Mouse (Mus musculus) urinary bladder, postnatal 36 days (tissue): ENCODE data around the gene Pou3f1.
A peak's percentile ranks its signal among the peaks of the same experiment; 100 is the strongest.
"Not testable (repeated sequence)": the region's sequence is repeated elsewhere in the genome, so short reads cannot be mapped to it uniquely, and the experiment has no call there.

Source experiments
- DNase-seq, 2 experiments: peaks; one replicate each; pipeline ENCODE4 v3.0.0; 2022; ENCODE audit warnings: low spot score in 2 of 2, mixed read lengths in 1 of 2

Pou3f1 gene

DNA sequence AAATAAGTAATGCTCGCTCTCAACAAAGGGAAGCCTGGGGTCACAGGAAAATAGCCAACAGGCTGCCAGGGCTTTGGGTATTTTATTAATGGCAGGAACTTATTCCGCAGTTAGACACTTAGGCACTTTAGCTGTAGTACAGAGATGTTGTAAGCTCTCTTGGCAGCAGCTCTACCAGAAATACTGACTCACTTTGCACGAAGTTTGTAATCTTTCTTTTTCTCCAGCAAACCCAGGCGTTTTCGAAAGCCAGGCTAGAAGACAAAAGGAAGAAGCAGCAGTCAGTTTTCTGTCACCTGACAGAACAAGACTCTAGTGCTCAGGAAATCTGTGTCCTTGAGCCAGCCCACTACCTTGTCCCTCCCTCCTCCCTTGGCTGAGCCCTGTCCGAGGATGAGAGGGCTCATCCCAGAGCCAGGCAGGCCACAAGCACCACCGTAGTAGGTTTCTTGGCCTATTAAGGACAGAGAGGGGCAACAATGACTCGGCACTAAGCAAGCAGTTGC, 29.3 kb downstream of the Pou3f1 start:
- DNase-seq = no peak

- DNase-seq = no peak
Measured at GRCm38 (mm10) chr4:124691455-124691854, 34.8 kb downstream of the Pou3f1 start.

DNA sequence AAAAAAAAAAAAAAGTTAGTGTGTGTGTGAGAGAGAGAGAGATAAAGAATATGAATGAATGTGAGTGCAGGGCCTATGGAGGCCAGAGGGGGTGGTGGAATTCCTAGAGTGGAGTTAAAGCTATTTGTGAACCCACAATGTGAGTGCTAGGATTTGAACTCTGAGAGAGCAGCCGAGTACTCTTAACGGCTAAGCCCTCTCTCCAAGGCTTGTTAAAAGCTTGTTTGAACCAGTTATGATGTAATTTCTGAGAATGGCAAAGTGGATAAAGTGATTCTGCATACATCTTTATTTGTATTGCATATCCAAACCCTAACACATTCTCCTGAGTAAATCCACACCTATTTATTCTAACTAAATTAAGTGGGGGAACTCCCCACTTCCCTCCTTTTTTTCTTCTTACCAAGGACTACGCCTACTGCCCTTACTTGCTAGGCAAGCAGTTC, 35.8 kb downstream of the Pou3f1 start:
- DNase-seq = no peak

DNA sequence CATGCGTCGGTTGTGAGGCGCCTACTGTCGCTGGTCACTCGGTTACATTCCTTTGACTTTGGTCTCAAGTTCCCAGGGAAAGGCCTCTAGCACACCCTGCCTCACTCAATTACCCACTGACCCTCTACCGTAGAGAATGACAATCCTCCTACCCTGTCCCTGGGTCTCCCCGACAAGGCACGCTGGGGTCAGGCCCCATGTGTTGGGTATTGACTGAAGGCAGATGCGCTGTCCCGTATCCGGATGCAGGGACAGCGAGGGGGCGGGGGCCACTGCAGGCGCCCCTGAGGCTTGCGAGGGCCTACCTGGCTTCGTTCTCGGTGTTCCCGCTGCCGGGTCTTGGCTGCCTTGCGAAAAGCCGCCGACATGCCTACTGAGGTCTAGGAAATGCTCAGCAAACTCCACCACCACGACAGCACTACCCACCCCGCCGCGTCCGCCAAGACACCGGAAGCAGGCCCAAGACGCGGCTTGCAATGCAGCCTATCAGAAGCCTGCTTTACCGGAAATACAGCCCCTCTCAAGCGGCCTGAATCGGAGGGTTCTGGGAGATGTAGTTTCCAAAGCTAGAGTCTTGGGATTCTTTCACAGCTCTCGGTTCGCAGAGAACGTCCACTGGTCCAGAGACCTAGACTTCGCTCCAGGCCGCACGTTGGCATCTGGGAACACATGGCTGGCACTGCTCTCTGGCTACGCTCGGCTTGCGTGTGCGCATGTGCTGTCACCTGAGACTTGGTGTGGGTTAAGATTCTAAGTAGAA, 36.7 kb downstream of the Pou3f1 start, which contains the start of gene Utp11:
Utp11 (minus strand) TSS at position 466 of the 760 bp plus-strand sequence.
- DNase-seq = peak; percentile 75 to 86

GRCm38 (mm10) chr4:124694572-124694971, 38.0 kb downstream of the Pou3f1 start:
- no peak for DNase-seq

- no peak for DNase-seq
Measured at GRCm38 (mm10) chr4:124695786-124696516, 39.3 kb downstream of the Pou3f1 start.

GRCm38 (mm10) chr4:124699791-124700190, 43.2 kb downstream of the Pou3f1 start:
- DNase-seq = no peak

GRCm38 (mm10) chr4:124700248-124700971, 43.8 kb downstream of the Pou3f1 start, which contains the start of gene Fhl3:
Gene Fhl3, plus strand, starts transcription at chr4:124700701.
- no peak for DNase-seq

DNA sequence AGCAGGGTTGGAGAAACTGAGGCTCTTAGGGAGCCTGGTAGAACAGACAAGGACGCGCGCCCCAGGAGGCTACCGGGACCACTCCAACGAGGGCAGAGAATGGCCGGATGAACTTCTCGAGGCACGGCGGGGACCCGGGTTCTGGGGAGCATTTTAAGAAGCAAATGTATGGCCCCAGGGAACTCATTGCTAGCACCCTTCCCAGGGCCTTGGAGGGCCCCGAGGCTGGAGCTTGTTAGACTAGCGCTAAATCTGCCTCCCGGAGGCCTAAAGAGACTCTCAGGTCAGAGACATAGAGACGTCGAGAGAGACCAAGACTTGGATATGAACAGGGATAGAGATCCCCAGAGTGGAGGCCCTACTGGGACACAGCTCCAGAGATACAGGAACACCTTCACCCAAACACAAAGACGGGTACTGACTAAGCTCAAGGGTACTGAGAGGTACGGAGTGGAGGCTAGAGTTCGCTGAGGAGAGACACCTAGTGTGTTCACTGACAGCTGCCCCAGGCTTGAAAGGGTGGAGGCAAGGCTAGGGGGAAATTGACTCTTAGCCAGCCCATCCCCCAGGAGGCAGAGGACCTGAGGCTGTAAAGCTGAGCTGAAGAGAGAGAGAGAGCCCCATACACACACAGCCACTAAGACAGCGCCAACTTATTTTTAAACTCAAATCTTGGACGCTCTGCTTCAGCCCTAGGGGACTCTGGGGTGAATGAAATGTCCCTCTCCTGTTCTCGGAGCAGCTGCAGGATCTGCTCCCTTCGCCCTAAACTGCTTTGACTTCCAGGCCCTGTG, 44.6 kb downstream of the Pou3f1 start:
- no peak for DNase-seq

DNA sequence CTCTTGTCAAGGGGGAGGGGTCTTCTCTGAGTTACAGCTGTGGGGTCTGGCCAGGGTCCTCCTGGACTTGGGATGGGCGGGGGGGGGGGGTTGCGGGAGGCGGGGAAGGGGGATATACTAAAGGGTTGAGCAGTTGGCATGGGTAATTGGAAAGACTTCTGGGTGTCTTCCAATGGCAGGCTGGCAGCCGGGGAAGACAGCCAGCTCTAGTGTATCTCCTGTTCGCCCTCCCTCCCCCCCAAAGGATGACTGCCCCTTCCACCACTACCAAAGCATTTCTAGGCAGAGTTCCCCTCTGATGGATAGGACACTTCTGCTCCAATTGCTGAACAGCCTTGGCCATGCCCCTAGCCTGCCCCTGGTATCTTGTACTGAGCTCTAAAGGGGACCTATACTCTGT, 45.3 kb downstream of the Pou3f1 start:
- no peak for DNase-seq

- no peak for DNase-seq
Measured at GRCm38 (mm10) chr4:124703406-124703805, 46.8 kb downstream of the Pou3f1 start.

DNA sequence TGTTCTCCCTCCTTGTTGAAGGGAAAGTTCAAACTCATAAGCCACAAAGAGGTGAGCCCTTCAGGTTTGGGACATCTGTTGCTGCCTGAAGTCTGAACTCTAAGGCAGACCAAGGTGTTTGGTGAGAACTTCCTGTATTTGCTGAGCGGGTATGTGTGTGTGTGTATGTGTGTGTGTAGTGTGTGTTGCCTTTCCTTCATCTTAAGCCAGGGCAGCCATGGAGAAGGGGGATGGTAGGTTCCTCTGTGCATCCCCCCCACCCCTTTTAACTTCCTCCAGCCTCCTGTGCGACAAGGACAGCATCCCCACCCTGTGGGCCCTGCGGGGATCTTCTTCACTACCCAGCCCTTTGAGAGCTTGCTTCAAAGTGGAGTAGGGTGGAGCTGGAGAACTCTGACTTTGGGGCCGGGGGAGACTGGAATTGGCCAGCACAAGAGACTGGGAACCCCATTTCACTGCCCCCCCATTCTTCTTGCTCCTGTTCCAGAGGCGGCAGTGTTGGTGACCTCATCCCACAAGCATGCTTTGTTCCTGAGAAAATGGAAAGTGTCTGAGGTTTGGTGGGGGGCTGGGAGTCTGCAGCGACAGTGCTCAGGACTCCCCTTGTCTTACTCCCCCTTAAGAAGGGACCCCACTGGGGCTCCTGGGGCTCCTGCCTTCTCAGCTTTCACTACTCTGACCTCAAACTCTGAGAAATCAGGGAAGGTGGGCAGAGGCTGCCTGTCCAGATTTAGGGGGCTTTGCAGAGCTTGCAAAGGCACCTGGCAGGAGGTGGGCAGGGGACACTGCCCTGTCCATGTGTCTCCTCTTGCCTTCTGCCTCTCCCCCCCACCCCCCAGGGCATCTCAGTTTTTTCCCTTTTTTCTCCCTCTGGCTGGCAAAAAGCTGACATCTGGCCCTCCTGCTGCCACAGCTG, 47.5 kb downstream of the Pou3f1 start:
- DNase-seq = no peak

DNA sequence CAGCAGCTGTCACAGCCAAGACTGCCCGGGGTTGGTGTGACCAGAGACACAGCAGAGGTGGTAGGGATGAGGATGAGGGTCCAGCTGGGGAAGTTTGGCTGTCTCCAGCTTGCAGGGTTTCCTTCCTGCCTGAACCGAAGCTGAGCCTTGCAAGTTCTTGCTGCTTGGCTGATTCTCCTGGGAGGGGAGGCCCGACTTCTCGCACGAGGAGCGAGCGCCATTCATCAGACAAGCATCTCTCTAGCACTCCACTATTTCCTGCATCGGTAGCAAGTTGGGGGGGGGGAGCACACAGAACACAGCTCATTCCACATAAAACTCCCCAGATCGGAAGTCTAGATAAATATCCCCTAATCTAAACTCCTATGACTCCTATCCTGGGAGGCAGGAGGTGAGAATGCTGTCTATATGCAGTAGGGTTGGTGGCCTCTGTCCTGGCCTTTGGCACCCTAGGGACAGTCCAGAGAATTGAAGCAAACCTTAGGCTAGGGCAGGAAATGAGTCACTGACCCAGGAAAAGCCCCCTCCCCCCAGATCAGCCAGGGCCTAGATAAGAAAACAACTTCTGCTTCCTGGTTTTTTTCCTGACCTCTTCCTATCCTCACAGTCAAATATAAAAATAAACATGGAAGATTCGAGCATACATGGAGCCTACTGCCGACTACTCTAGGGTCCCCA, 48.3 kb downstream of the Pou3f1 start:
- DNase-seq = no peak

DNA sequence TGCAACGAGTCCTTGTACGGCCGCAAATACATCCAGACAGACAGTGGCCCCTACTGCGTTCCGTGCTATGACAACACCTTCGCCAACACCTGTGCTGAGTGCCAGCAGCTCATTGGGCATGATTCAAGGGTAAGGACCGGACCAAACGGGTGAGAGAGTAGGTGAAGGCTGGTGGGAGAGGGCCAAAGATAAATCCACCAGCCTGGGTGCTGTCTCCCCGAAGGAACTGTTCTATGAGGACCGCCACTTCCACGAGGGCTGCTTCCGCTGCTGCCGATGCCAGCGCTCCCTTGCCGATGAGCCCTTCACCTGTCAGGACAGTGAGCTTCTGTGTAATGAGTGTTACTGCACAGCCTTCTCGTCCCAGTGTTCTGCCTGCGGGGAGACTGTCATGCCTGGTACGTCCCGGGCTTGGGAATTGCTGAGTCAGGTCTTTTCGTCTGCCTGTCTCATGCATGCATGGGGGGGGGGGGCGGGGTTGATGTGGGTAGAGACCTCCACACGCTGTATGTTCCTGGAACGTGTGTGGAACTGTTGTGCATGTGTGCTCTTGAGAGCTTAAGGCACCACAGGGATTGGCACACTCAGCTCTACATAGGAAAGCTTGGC, 49.2 kb downstream of the Pou3f1 start:
- DNase-seq = no peak

DNA sequence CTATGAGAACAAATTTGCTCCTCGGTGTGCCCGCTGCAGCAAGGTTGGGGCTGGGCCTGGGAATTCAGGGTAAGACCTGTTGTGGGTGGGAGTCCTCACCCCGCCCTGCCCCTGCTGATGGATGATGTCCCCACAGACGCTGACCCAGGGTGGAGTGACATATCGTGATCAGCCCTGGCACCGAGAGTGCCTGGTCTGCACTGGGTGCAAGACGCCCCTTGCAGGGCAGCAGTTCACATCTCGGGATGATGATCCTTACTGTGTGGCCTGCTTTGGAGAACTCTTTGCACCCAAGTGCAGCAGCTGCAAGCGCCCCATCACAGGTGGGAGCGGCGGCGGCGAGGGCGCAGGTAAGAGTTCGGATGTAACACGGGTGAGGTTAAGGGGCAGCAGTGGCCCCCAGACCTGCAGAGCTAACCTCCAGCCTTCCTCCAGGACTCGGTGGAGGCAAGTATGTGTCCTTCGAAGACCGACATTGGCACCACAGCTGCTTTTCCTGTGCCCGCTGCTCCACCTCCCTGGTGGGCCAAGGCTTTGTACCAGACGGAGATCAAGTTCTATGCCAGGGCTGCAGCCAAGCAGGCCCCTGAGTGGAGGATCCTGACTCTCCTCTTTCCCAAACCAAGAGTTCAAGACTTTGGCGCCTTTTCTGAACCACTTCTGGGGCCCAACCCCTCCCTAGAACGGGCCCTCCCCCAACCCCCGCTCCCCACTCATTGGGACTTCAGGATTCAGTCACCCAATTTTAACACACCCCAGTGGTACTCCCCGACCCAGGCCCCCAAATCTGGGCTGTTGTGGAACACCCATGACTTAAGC, 51.0 kb downstream of the Pou3f1 start:
- DNase-seq = not testable (repeated sequence)

DNA sequence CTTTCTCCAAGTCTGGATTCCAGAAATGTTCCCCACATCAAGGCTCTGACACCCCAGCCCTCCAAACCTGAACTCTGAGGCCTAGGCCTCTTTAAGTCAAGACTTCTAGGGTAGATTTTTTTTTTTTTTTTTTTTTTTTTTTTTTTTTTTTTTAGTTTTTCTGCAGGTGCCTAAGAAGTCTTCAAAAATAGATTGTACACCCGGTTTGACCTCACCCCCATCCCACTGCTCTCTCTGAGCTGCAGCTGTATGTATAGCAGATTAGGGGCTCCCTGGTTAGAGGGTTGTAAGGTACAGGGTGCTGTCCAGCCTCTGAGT, 51.6 kb downstream of the Pou3f1 start:
- DNase-seq = not testable (repeated sequence)

DNA sequence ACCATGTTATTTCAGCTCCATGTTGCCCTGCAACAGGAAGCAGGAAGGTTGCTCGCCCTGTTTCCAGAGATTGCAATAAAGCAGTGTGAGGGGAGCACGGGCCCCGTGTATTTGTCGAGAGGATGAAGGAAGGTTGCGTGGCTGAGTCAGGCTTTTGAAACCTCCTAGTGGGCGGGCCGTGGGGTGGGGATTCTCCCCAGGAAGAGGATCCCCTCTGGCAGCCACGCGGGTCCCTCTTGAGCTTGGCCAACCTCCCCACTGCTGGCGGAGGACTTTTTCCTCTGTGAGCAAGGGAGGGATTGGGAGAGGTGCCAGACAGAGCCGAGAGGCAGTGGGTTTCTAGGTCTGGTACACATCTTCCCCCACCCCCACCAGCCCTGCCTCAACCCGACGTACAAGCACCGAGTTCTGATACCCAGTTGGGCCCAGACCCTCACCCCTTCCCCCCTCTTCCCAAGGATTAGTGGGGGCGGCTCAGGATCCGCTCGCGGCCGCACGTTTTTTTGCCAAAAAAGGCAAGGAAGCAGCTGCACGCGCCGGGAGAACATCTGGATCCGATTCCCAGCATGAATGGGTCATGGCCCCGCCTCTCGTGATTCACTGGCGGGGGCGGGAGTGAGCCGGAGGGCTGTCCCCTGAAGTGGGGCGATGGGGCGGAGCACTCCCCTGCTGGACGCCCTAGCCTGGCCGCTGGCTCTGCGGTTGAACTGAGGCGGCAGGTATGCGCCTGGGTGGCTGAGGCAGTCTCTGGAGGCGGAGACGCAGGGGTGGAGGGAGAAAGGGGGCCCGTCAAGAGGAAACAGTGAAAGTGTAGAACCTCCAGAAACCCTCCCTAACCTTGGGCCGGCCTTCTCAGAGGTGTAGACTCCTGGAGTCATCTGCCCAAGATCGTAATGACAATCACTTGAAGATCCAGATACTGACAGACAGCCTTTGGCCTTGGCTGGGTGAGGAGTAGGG, 52.2 kb downstream of the Pou3f1 start:
- DNase-seq = peak; percentile 85 to 91
